Mouse (Mus musculus) olfactory bulb, adult 2 months (tissue): Measurements from ENCODE around the gene Dnajc1. TPM values are rescaled to one million over a fixed set of nuclear protein-coding genes. Genes with fewer than 3 reads are reported as not detected.

Source experiments
- H3K27ac ChIP-seq: fragments of 200-500 bp; 2 replicates; pipeline ENCODE4 v1.5.1; 2012; ENCODE audit warnings: low read depth, low read length; ENCODE audit not compliant: insufficient read depth
- H3K4me1 ChIP-seq: fragments of 200-500 bp; 2 replicates; pipeline ENCODE4 v1.6.1; 2012; ENCODE audit warnings: low read length; ENCODE audit not compliant: control insufficient read depth, insufficient read depth
- H3K4me3 ChIP-seq: fragments of 200-500 bp; 2 replicates; pipeline ENCODE4 v1.5.1; 2012; ENCODE audit warnings: mild to moderate bottlenecking, low read depth, low read length, moderate library complexity; ENCODE audit not compliant: insufficient read depth
- CTCF ChIP-seq: fragments of 200-500 bp; IDR thresholded peaks from 2 replicates; pipeline ENCODE4 v1.5.1; 2012; ENCODE audit warnings: low read depth, mild to moderate bottlenecking, low read length, moderate library complexity; ENCODE audit not compliant: insufficient read depth
- POLR2A ChIP-seq: fragments of 200-500 bp; IDR thresholded peaks from 2 replicates; pipeline ENCODE4 v1.6.1; 2012; ENCODE audit warnings: mild to moderate bottlenecking, low read depth, low read length, moderate library complexity; ENCODE audit not compliant: insufficient read depth
- whole genome bisulfite sequencing: fragments of 180-500 bp; shearing (Covaris S2); methylation state at CpG from one replicate; pipeline ENCODE4 v1.1.7; 2018; 5-methylcytosine and 5-hydroxymethylcytosine counted together
- polyA plus RNA-seq: library from polyadenylated mRNA; stranded (reverse); fragments of >200 nt; gene quantifications from 2 replicates; pipeline ENCODE4 v1.2.4, GENCODE M21; 2012; ENCODE audit warnings: low replicate concordance; ENCODE audit not compliant: missing spikeins, insufficient read depth, insufficient read length

The Dnajc1 gene
- polyA plus RNA-seq, 1 experiment = not detected

DNA sequence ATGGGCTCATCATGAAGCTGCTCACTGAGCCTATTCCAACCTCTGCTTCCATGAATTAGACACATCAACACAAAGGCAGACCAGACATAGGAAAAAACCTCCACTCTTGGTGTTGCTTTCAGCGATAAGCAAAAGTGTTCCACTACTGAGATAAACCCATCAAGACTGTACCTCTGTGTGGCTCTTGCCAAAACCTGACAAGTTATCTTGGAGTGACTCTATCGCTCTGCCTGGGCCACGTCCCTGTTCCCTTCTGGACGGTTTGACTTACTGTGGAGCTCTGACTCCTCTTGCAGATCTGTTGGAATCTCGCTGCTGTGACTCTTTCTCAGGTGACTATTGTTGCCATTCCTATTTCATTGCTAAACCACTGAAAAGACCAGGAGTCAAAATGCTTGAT is 157.1 kb downstream of the Dnajc1 start:
- Histone ChIP-seq H3K27ac (no peak overlapping the region), H3K4me1 (no peaks in the 10 kb centered on the region), H3K4me3 (no peak overlapping the region)
- no peak for TF ChIP-seq POLR2A
- no peak for TF ChIP-seq CTCF
- WGBS = 97% methylated on average over 5 of the region's 5 CpGs

DNA sequence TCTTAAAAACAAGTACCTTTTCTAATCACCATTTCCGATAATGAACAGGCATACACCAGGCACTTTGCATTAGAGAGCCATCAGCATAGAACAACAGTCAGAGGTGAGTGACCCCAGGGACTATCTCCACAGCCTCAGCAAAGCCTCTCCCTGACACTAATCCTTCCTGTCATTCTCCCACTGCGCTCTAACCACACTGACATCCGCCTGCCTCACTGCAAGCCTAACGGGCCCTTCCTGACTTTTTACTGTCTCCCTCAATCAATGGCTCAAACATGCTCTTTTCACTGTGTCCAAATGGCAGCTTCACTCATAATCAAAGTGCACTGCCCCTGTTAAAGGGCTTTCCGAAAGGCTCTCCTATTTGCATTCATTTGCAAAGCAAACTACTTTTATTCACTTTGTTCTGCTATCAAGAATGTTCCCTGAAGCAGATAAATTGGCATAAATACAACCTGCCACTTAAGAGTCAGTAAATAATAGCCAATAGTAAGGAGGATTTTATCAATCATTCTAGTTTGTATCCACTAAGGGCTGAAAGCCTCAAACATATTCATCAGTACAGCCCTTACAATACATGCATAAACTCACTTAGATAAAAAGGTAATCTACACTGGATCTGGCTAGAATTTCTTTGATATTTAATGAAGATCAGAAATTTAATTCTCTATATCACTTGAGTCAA is 159.6 kb downstream of the Dnajc1 start:
- 56% methylated on average over 5 of the region's 5 CpGs for WGBS
- H3K27ac ChIP-seq = no peak overlapping the region

DNA sequence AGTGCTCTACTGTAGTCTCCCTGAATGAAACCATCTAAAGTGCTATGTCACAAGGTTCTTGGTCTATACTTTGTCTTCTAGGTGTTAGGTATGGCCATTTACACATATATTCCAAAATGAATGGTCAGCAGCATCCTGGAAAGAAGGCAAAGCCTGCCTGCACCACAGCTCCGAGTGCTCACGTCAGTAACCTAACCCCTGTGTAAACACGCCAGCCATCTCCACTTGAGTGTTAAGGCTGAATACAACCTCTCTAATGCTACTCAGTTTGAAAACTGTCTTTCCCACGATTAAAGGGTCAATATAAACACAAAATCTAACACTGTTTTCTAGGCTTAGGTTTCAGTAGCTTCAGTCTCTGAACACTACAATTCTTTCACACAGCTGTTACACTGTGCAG is 161.5 kb downstream of the Dnajc1 start:
- Histone ChIP-seq H3K27ac (no peak overlapping the region), H3K4me1 (no peaks in the 10 kb centered on the region), H3K4me3 (no peak overlapping the region)
- WGBS = 87% methylated on average over 4 of the region's 4 CpGs
- TF ChIP-seq CTCF = no peak
- TF ChIP-seq POLR2A = no peak

More for the DNA sequence above, 159.6 kb downstream of the Dnajc1 start:
- H3K4me1 ChIP-seq = no peaks in the 10 kb centered on the region
- no peak for TF ChIP-seq POLR2A
- no peak for TF ChIP-seq CTCF
- no peak overlapping the region for H3K4me3 ChIP-seq

DNA sequence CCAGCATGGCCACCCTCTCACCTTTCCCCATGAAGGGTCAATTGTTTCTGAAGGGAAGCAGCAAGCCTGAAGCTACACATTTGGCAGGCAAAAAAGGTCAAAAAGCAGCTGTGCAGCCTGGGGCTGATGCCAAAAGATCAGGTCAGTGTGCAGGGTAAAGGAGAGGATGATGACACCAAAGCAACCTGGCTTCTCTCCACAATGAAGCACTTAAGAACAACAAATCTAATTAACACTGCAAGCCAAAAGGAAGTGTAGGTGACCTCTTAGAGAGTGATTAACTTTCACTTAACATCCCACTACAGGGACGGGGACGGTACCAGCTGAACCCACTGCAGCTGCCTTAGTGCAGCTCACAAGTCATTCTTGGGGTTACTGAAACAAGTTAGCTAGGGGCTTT is 163.4 kb downstream of the Dnajc1 start:
- Histone ChIP-seq H3K27ac (no peak overlapping the region), H3K4me1 (no peaks in the 10 kb centered on the region), H3K4me3 (no peak overlapping the region)
- TF ChIP-seq POLR2A = no peak
- TF ChIP-seq CTCF = no peak
- WGBS = 58% methylated on average over 2 of the region's 2 CpGs

DNA sequence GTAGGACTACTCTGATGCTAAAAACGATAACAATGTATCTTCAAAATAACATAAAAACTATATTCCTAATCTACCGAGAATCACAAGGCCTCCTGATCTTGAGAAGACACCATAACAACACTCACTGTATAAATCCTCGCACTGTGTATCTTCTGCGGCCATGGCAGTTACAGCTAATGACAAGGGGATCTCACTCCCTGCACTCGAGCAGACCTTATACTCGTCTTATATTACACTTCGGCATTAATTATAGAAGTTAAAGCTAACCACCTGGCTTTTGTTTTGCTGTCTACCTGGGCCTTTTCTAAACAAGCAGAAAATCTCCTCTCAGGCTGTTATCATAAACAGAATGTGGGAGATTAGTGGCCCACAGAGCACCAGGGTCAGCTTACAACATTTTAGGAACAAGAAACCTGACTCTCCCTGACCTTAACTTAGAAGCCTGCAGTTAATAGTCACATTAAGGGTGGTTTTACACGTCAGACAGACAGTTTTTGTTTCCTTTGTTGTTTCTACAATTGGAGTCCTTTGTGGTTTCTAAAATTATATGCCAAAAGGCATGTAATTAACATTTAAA is 164.1 kb downstream of the Dnajc1 start:
- H3K27ac ChIP-seq = no peak overlapping the region
- no peaks in the 10 kb centered on the region for H3K4me1 ChIP-seq
- 85% methylated on average over 8 of the region's 8 CpGs for WGBS
- TF ChIP-seq POLR2A (no peak), CTCF (no peak)
- no peak overlapping the region for H3K4me3 ChIP-seq

DNA sequence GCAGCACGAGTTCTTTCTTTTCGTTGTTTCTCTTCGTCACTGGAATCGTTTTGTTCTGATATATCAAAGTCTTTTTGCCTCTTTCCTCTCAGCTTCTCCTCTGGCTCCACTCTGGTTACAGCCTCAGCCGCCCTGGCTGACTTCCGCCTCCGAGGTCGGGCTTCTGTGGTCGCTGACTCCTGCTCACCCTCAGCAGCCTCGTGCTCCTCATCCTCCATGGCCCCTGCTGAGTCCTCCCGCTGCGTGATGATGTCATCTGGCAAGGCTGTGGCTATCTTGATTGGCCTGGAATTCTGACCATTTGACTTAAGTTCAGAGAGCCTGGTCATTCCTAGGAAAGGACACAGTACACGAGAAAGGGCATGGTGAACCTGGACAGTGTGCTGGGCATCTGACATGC is 173.1 kb downstream of the Dnajc1 start:
- Histone ChIP-seq H3K4me1 (peaks cover 4% of the 10 kb centered on the region; the same call in 1 of the 2 replicates), H3K27ac (no peak overlapping the region), H3K4me3 (no peak overlapping the region)
- WGBS = 82% methylated on average over 13 of the region's 13 CpGs
- no peak for TF ChIP-seq CTCF
- TF ChIP-seq POLR2A = no peak

DNA sequence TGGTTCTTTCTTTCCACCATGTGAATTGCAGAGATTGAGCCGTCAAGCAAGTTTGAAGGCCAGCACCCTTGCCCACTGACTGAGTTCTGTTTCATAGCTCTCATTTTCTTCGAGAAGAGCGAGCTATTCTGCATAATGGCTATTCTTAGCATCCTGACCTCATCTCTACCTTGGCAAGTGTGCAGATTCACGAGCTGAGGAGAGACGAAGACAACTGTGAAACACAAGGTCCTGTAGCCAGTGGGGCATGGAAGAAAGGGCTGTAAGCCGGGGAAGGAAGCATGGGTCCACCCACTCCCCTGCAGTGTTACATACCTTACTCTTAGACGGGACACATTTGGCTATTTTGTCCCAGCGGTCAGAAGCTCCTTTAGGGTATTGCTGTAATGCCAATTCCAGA is 173.5 kb downstream of the Dnajc1 start:
- TF ChIP-seq CTCF = no peak
- no peak for TF ChIP-seq POLR2A
- H3K27ac ChIP-seq = no peak overlapping the region
- 56% methylated on average over 8 of the region's 8 CpGs for WGBS

DNA sequence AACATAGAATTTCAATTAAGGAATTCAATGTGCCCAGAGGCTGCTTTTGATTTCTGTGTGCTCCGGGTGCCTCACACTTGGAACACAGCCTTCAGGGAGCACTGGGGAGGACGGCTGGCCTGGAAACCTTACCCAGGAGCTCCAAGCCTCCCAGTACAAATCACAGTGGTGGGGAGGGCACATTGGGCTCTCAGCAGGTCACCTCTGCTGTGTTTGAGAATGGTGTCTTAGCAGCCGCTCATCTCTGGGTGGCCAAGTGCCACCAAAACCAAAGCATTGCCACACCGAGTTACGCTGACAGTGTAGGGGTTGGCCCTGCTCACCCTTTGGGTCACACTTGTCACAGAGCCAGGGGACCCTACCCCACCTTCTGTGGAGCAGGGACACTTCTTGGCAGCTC is 174.1 kb downstream of the Dnajc1 start:
- H3K27ac ChIP-seq = no peak overlapping the region
- no peak for TF ChIP-seq POLR2A
- no peak for TF ChIP-seq CTCF
- peaks cover 6% of the 10 kb centered on the region; the same call in 1 of the 2 replicates for H3K4me1 ChIP-seq
- no peak overlapping the region for H3K4me3 ChIP-seq
- 57% methylated on average over 5 of the region's 5 CpGs for WGBS

More for the DNA sequence above, 173.5 kb downstream of the Dnajc1 start:
- H3K4me1 ChIP-seq = peaks cover 4% of the 10 kb centered on the region; the same call in 1 of the 2 replicates
- no peak overlapping the region for H3K4me3 ChIP-seq

DNA sequence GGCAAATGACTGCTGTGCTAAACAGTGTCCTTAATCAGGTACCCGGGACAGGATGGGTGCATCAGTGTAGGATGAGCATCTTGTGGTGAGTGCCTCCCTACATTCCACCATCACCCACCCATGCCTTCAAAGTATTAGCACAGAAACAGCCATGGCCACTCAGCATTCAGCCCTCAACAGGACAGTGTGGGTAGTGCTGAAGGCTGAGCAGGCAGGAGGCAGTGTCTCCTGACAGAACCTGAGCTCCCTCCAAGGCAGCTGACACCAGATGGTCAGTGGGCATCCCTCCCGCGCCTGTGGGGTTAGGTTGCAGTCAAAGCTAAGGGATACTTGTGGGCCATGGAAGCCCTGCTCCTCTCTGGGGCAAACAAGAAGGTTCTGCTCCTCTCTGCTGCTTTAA is 174.8 kb downstream of the Dnajc1 start:
- no peak overlapping the region for H3K27ac ChIP-seq
- WGBS = 72% methylated on average over 3 of the region's 3 CpGs
- H3K4me1 ChIP-seq = peaks cover 6% of the 10 kb centered on the region; the same call in 1 of the 2 replicates
- TF ChIP-seq POLR2A (no peak), CTCF (no peak)
- no peak overlapping the region for H3K4me3 ChIP-seq
